Mouse (Mus musculus) embryonic facial prominence, embryonic 13.5 days (tissue): ENCODE results near the gene Gm42906. TPM values are rescaled to one million over a fixed set of nuclear protein-coding genes. Genes with fewer than 3 reads are reported as not detected.

ENCODE experiments used
- ATAC-seq: fragments of 200-750 bp; cut with Nextera tagmentation; 2 replicates; pipeline ENCODE4 v1.8.0; 2017; ENCODE audit warnings: low read depth; ENCODE audit not compliant: insufficient number of reproducible peaks, insufficient read depth, low FRiP score, low TSS enrichment
- H3K27ac ChIP-seq: fragments of 300-500 bp; sonication (generic); 2 replicates; pipeline ENCODE4 v1.5.1; 2015; ENCODE audit warnings: moderate library complexity, mild to moderate bottlenecking, inconsistent platforms
- H3K27me3 ChIP-seq: fragments of 300-500 bp; sonication (generic); 2 replicates; pipeline ENCODE4 v1.6.1; 2015; ENCODE audit warnings: mild to moderate bottlenecking, inconsistent platforms
- H3K36me3 ChIP-seq: fragments of 300-500 bp; sonication (generic); 2 replicates; pipeline ENCODE4 v1.6.1; 2015; ENCODE audit warnings: mild to moderate bottlenecking, inconsistent platforms
- H3K4me1 ChIP-seq: fragments of 300-500 bp; sonication (generic); 2 replicates; pipeline ENCODE4 v1.6.1; 2015; ENCODE audit warnings: inconsistent platforms
- H3K4me2 ChIP-seq: fragments of 300-500 bp; sonication (generic); 2 replicates; pipeline ENCODE4 v1.6.1; 2015; ENCODE audit warnings: moderate library complexity, mild to moderate bottlenecking, inconsistent platforms
- H3K4me3 ChIP-seq: fragments of 300-500 bp; sonication (generic); 2 replicates; pipeline ENCODE4 v1.5.1; 2015; ENCODE audit warnings: mild to moderate bottlenecking, inconsistent platforms
- H3K9ac ChIP-seq: fragments of 300-500 bp; sonication (generic); 2 replicates; pipeline ENCODE4 v1.6.1; 2015; ENCODE audit warnings: mild to moderate bottlenecking, inconsistent platforms
- H3K9me3 ChIP-seq: fragments of 300-500 bp; sonication (generic); 2 replicates; pipeline ENCODE4 v1.6.1; 2016; ENCODE audit warnings: inconsistent platforms
- WGBS: fragments of 180-500 bp; shearing (Covaris S2); methylation state at CpG from one replicate; pipeline ENCODE4 v1.1.7; 2015; ENCODE audit warnings: mixed read lengths; 5-methylcytosine and 5-hydroxymethylcytosine counted together
- polyA plus RNA-seq: library from polyadenylated mRNA; unstranded; fragments of >200 nt; fragmentation: Nextera tagmentation; extraction: Ambion mirVana; gene quantifications from 2 replicates; pipeline ENCODE4 v1.2.1, GENCODE M21; 2015

The Gm42906 gene
- polyA plus RNA-seq, 1 experiment from 2014 or later = not detected

- H3K36me3 ChIP-seq = no peaks in the 10 kb centered on the region
- H3K9ac ChIP-seq = no peak overlapping the region
- no peaks in the 10 kb centered on the region for H3K9me3 ChIP-seq
- peak overlapping the region; percentile 24; the same call in 1 of the 2 replicates for H3K27ac ChIP-seq
- no peak overlapping the region for H3K4me2 ChIP-seq
- whole genome bisulfite sequencing = 41% methylated on average over 6 of the region's 6 CpGs
- peaks cover 17% of the 10 kb centered on the region for H3K4me1 ChIP-seq
- no peak for ATAC-seq
- no peak overlapping the region for H3K4me3 ChIP-seq
- no peaks in the 10 kb centered on the region for H3K27me3 ChIP-seq
Measured at GRCm38 (mm10) chr5:151135965-151136364, 292.0 kb downstream of the Gm42906 start.

- 63% methylated on average over 8 of the region's 8 CpGs for WGBS
- peaks cover 17% of the 10 kb centered on the region for H3K4me1 ChIP-seq
- peak overlapping the region; percentile 45; the same call in 1 of the 2 replicates for H3K27ac ChIP-seq
- H3K9me3 ChIP-seq = no peaks in the 10 kb centered on the region
- no peak overlapping the region for H3K4me2 ChIP-seq
- no peak overlapping the region for H3K9ac ChIP-seq
- no peaks in the 10 kb centered on the region for H3K36me3 ChIP-seq
- H3K27me3 ChIP-seq = no peaks in the 10 kb centered on the region
- no peak overlapping the region for H3K4me3 ChIP-seq
- no peak for ATAC-seq
Measured at GRCm38 (mm10) chr5:151135078-151135826, 292.7 kb downstream of the Gm42906 start.

GRCm38 (mm10) chr5:151134202-151134601 is 293.8 kb downstream of the Gm42906 start:
- 80% methylated on average over 4 of the region's 4 CpGs for WGBS
- Histone ChIP-seq H3K36me3 (no peaks in the 10 kb centered on the region), H3K4me2 (no peak overlapping the region), H3K27me3 (no peaks in the 10 kb centered on the region), H3K27ac (no peak overlapping the region), H3K9me3 (no peaks in the 10 kb centered on the region), H3K4me1 (peaks cover 25% of the 10 kb centered on the region), H3K4me3 (no peak overlapping the region), H3K9ac (no peak overlapping the region)
- no peak for ATAC-seq

- Histone ChIP-seq H3K4me3 (no peak overlapping the region), H3K27me3 (no peaks in the 10 kb centered on the region), H3K9me3 (no peaks in the 10 kb centered on the region), H3K9ac (no peak overlapping the region), H3K4me1 (peaks cover 25% of the 10 kb centered on the region), H3K36me3 (no peaks in the 10 kb centered on the region), H3K27ac (no peak overlapping the region), H3K4me2 (no peak overlapping the region)
- ATAC-seq = no peak
- 91% methylated on average over 14 of the region's 14 CpGs for WGBS
Measured at GRCm38 (mm10) chr5:151133744-151134143, 294.2 kb downstream of the Gm42906 start.

GRCm38 (mm10) chr5:151129762-151130161 is 298.2 kb downstream of the Gm42906 start:
- H3K4me2 ChIP-seq = no peak overlapping the region
- H3K27me3 ChIP-seq = no peaks in the 10 kb centered on the region
- no peaks in the 10 kb centered on the region for H3K9me3 ChIP-seq
- H3K4me1 ChIP-seq = peaks cover 25% of the 10 kb centered on the region
- H3K9ac ChIP-seq = no peak overlapping the region
- no peaks in the 10 kb centered on the region for H3K36me3 ChIP-seq
- no peak; the same call in 1 of the 2 replicates for ATAC-seq
- no peak overlapping the region for H3K27ac ChIP-seq
- WGBS = 39% methylated on average over 2 of the region's 2 CpGs
- no peak overlapping the region for H3K4me3 ChIP-seq

GRCm38 (mm10) chr5:151127298-151127717 is 300.7 kb downstream of the Gm42906 start:
- no peaks in the 10 kb centered on the region for H3K36me3 ChIP-seq
- H3K9me3 ChIP-seq = no peaks in the 10 kb centered on the region
- H3K27me3 ChIP-seq = no peaks in the 10 kb centered on the region
- WGBS = 45% methylated on average over 6 of the region's 6 CpGs
- H3K27ac ChIP-seq = no peak overlapping the region
- H3K4me1 ChIP-seq = peaks cover 25% of the 10 kb centered on the region
- ATAC-seq = no peak
- no peak overlapping the region for H3K9ac ChIP-seq
- 0 out of 2 replicates have a peak overlapping the region, but pooled peaks have one; percentile 6 for H3K4me3 ChIP-seq
- peak overlapping the region; percentile 45 for H3K4me2 ChIP-seq

DNA sequence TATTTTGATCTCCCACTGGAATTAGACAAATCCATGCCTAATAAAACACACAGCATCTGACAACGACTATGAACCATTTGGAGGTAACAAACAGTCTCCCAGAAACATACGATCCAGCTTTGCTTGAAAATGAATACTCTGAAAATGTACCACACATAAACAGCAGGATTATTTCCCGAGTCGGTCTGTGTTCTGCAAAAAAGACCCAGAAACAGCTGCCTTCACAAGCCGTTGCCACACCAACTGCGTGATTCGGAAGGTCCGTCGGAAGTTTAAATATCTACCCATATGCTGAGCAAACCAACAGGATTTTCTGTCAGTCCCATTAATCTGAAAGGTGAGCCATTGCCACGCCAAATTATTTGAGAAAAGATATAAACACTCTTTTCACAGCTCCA is 301.4 kb downstream of the Gm42906 start:
- peak overlapping the region; percentile 45 for H3K4me2 ChIP-seq
- no peak overlapping the region; the same call in 1 of the 2 replicates for H3K4me3 ChIP-seq
- no peaks in the 10 kb centered on the region for H3K27me3 ChIP-seq
- no peaks in the 10 kb centered on the region for H3K9me3 ChIP-seq
- no peak for ATAC-seq
- no peak overlapping the region for H3K9ac ChIP-seq
- 32% methylated on average over 10 of the region's 10 CpGs for WGBS
- no peaks in the 10 kb centered on the region for H3K36me3 ChIP-seq
- H3K27ac ChIP-seq = no peak overlapping the region
- peaks cover 25% of the 10 kb centered on the region for H3K4me1 ChIP-seq

- no peaks in the 10 kb centered on the region for H3K27me3 ChIP-seq
- H3K9me3 ChIP-seq = no peaks in the 10 kb centered on the region
- peaks cover 25% of the 10 kb centered on the region for H3K4me1 ChIP-seq
- peak overlapping the region; percentile 45 for H3K4me2 ChIP-seq
- no peak overlapping the region for H3K9ac ChIP-seq
- peak overlapping the region; percentile 0; the same call in 1 of the 2 replicates for H3K4me3 ChIP-seq
- 0 out of 2 replicates have a peak overlapping the region, but pooled peaks have one; percentile 29 for H3K27ac ChIP-seq
- WGBS = 27% methylated on average over 6 of the region's 6 CpGs
- ATAC-seq = no peak
- no peaks in the 10 kb centered on the region for H3K36me3 ChIP-seq
Measured at GRCm38 (mm10) chr5:151125985-151126607, 301.9 kb downstream of the Gm42906 start.

DNA sequence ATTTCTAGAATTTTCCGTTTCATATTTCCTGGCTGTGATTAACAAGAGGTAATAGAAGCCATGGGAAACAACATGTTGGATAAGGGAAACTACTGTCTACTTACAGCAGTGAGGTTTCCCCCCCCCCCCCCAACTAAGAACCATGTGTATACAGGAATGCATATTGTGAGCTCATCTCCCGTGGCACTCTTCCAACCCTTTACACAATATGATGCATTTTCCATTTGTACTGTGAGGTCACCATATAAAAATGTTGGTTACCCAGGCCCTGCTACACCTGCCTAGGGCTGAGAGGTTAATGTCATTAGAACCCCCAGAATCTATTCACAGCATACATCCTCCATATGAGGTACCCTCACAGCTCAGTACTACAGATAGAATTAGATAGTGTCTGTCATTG is 310.1 kb downstream of the Gm42906 start:
- H3K36me3 ChIP-seq = no peaks in the 10 kb centered on the region
- ATAC-seq = no peak
- no peak overlapping the region for H3K4me2 ChIP-seq
- no peak overlapping the region for H3K27ac ChIP-seq
- no peaks in the 10 kb centered on the region for H3K9me3 ChIP-seq
- peaks cover 3% of the 10 kb centered on the region for H3K4me1 ChIP-seq
- WGBS = 77% methylated on average over 2 of the region's 2 CpGs
- no peaks in the 10 kb centered on the region for H3K27me3 ChIP-seq
- H3K9ac ChIP-seq = no peak overlapping the region
- H3K4me3 ChIP-seq = no peak overlapping the region

DNA sequence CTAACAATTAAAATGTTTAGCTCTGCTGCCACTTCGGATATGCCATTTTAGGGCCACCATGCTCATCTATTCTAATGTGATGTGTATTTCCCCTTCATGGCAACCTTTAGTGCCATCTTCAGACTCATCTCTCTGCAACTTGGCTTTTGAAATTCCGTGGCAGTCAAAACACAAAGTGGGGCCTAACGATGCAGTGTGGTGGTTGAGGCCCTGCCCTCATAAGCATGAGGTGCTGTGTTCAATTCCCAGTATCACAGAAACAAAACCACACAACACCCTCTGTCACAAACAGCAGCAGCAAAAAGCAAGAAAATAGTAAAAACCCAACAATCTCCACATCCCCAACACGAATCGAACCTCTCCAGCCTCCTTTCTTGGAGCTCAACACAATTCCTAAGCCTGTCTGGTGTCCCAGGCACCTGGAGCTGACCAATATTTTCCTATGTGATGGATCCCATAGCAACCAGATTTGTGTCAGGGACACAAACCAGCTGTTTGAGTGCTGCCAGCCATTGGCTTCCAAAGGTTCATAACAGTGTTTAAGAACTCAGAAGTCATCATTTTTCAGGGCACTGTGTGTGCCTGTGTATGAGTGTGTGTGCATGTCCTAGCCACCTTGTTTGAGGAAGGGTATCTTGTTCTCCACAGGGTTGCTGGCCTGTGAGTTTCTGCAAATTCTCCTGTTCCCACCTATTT is 311.6 kb downstream of the Gm42906 start:
- Histone ChIP-seq H3K9ac (no peak overlapping the region), H3K36me3 (no peaks in the 10 kb centered on the region), H3K4me1 (peaks cover 8% of the 10 kb centered on the region), H3K4me2 (no peak overlapping the region), H3K4me3 (no peak overlapping the region), H3K27ac (no peak overlapping the region), H3K27me3 (no peaks in the 10 kb centered on the region), H3K9me3 (no peaks in the 10 kb centered on the region)
- ATAC-seq = no peak
- 80% methylated on average over 5 of the region's 5 CpGs for WGBS

- no peak overlapping the region for H3K9ac ChIP-seq
- H3K27ac ChIP-seq = 0 out of 2 replicates have a peak overlapping the region, but pooled peaks have one; percentile 7
- no peak overlapping the region for H3K4me3 ChIP-seq
- no peaks in the 10 kb centered on the region for H3K27me3 ChIP-seq
- H3K4me1 ChIP-seq = peaks cover 16% of the 10 kb centered on the region
- ATAC-seq = no peak
- H3K4me2 ChIP-seq = no peak overlapping the region
- 67% methylated on average over 9 of the region's 9 CpGs for WGBS
- no peaks in the 10 kb centered on the region for H3K36me3 ChIP-seq
- no peaks in the 10 kb centered on the region for H3K9me3 ChIP-seq
Measured at GRCm38 (mm10) chr5:151112743-151113142, 315.2 kb downstream of the Gm42906 start.
